Mouse (Mus musculus) liver, postnatal 0 days (tissue): ENCODE results near the gene Zfp383.

Source experiments
- CTCF ChIP-seq: sonication (generic); IDR thresholded peaks from 2 replicates; pipeline ENCODE4 v1.5.1; 2016; ENCODE audit warnings: antibody characterized with exemption, low read depth
- EP300 ChIP-seq: IDR thresholded peaks from 2 replicates; pipeline ENCODE4 v1.6.1; 2016; ENCODE audit warnings: antibody characterized with exemption, low read depth, mild to moderate bottlenecking

DNA sequence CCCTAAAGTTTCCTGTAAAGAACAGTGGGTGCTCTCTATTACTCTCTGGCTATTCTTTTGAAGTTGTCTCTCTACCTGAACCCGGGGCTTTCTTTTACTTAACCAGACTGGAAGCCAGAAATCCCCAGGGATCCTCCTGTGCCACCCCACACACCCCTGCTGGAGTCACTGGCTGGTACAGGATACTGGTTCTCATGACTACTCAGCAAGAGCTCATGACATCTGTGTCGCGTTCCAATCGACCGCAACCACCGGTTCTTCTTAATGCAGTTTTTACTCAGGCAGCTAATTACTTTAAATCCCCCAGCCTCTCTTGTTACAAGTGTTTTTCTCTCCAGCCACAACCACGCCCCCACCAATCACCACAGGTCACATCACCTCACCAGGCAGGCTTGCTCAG is 28.0 kb upstream of the Zfp383 start:
- TF ChIP-seq EP300 = no peak
- TF ChIP-seq CTCF = no peak
